In the genomic region with DNA sequence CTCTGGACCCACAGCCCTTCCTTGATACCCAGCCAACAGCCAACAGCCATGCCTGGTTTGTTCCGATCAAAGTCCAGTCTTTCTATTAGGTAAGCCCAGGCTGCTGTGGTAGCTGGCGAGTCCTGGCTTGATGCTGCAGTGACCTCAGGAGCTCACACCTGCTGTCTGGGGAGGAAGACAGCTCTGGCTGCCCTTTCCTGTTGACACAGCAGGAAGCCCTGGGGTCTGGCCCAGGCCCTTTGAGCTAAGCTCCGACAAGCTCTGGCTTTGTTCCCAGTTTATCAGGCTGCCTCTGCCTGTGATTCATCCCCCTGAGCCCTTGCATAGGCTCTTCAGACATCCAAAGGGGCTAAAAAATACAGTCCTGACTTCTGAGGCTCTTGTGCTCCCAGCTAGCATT, we compare ENCODE assay signal across 9 mouse cellular contexts. TPM values are rescaled to one million over a fixed set of nuclear protein-coding genes. Genes with fewer than 3 reads are reported as not detected.
DNase-seq lines count a peak whose midpoint lies in the region; ATAC-seq and TF ChIP-seq lines count a peak whose summit lies in the region.
"Had no signal": no experiment of that assay in that cellular context is flagged by ENCODE, and none has a peak within 500 bp of the region (broad histone marks: within the 10 kb centered on the region; RNA-seq: fewer than 3 reads in every experiment).

No protein-coding gene starts in this region.

- 0 out of 2 replicates have a peak overlapping the region, but pooled peaks have one; percentile 24 for H3K9ac ChIP-seq in intestine, embryonic 16.5 days (ENCODE audit: low read depth, low read length)
- H3K9ac ChIP-seq in liver, embryonic 16.5 days (ENCODE audit: low read depth, low read length), result no peak overlapping the region
- H3K9ac ChIP-seq: limb, embryonic 12.5 days had no signal

- H3K27ac ChIP-seq in intestine, embryonic 16.5 days (ENCODE audit: low read length), result peak overlapping the region; percentile 27
- H3K27ac ChIP-seq in liver, embryonic 16.5 days (ENCODE audit: low read length), result peak overlapping the region; percentile 52
- H3K27ac ChIP-seq: limb, embryonic 12.5 days had no signal

- H3K9me3 ChIP-seq in intestine, embryonic 16.5 days (ENCODE audit: control insufficient read depth, low read length), result no peaks in the 10 kb centered on the region
- no peaks in the 10 kb centered on the region for H3K9me3 ChIP-seq in liver, embryonic 16.5 days (replicated peaks; ENCODE audit: control insufficient read depth, low read length)
- H3K9me3 ChIP-seq: limb, embryonic 12.5 days had no signal

- 28% methylated on average over 3 of the region's 3 CpGs for WGBS in intestine, embryonic 16.5 days
- WGBS in liver, embryonic 16.5 days (ENCODE audit: insufficient replicate concordance), result 35% methylated on average over 3 of the region's 3 CpGs

- no peaks in the 10 kb centered on the region for H3K36me3 ChIP-seq in C2C12 (ENCODE audit: control insufficient read depth, insufficient read depth)
- no peaks in the 10 kb centered on the region for H3K36me3 ChIP-seq in intestine, embryonic 16.5 days (ENCODE audit: control insufficient read depth, insufficient read depth, low read length)
- no peaks in the 10 kb centered on the region for H3K36me3 ChIP-seq in liver, embryonic 16.5 days (ENCODE audit: control insufficient read depth, insufficient read depth)
- H3K36me3 ChIP-seq: limb, embryonic 12.5 days had no signal

- H3K4me1 ChIP-seq in intestine, embryonic 16.5 days (ENCODE audit: control insufficient read depth, insufficient read depth, low read length), result peaks cover 13% of the 10 kb centered on the region
- H3K4me1 ChIP-seq in liver, embryonic 16.5 days (ENCODE audit: control insufficient read depth, low read depth, low read length), result no peaks in the 10 kb centered on the region; the same call in 1 of the 2 replicates

- peak; percentile 81 to 89 for DNase-seq in adrenal gland, adult (ENCODE audit: inconsistent age in 2 of 2, low spot score in 1 of 2)
- DNase-seq in gastrocnemius, adult 18-20 months (ENCODE audit: low spot score), result peak; percentile 32
- peak; percentile 82 for DNase-seq in yolk sac, embryonic 10.5 days (ENCODE audit: low spot score)
- no peak for DNase-seq in spleen, postnatal 10 days (ENCODE audit: low spot score in 2 of 2)
- no peak for DNase-seq in thymus, postnatal 10 days (ENCODE audit: low spot score in 2 of 2)

- H3K27me3 ChIP-seq in C2C12 (ENCODE audit: control insufficient read depth, insufficient read depth, insufficient read length), result peaks cover 3% of the 10 kb centered on the region
- no peaks in the 10 kb centered on the region for H3K27me3 ChIP-seq in intestine, embryonic 16.5 days (replicated peaks; ENCODE audit: control insufficient read depth, insufficient read depth, low read length)
- no peaks in the 10 kb centered on the region for H3K27me3 ChIP-seq in liver, embryonic 16.5 days (ENCODE audit: control insufficient read depth, insufficient read depth, low read depth, low read length)

- ATAC-seq in intestine, embryonic 16.5 days, result peak; percentile 89
- peak; percentile 87 for ATAC-seq in liver, embryonic 16.5 days (ENCODE audit: low read depth)

- no peak for TF ChIP-seq CTCF in C2C12 (IDR thresholded peaks at IDR 0.05; ENCODE audit: control insufficient read depth, insufficient read depth, insufficient read length)

- H3K4me2 ChIP-seq in intestine, embryonic 16.5 days (ENCODE audit: low read depth, low read length), result no peak overlapping the region
- no peak overlapping the region for H3K4me2 ChIP-seq in liver, embryonic 16.5 days (ENCODE audit: low read depth, low read length)
- H3K4me2 ChIP-seq: limb, embryonic 12.5 days had no signal

- H3K79me2 ChIP-seq in C2C12 (ENCODE audit: control insufficient read depth, insufficient read depth), result no peaks in the 10 kb centered on the region

- H3K4me3 ChIP-seq in C2C12 (ENCODE audit: insufficient read depth, poor library complexity, severe bottlenecking), result no peak overlapping the region
- no peak overlapping the region for H3K4me3 ChIP-seq in intestine, embryonic 16.5 days (ENCODE audit: low read length)
- no peak overlapping the region for H3K4me3 ChIP-seq in liver, embryonic 16.5 days (ENCODE audit: low read depth, low read length)
- H3K4me3 ChIP-seq: limb, embryonic 12.5 days had no signal

- no peaks in the 10 kb centered on the region for H3K79me3 ChIP-seq in C2C12 (ENCODE audit: low read depth)

- H3ac ChIP-seq in C2C12 (ENCODE audit: control insufficient read depth, insufficient read length, low read depth), result no peak overlapping the region

TF ChIP-seq in C2C12, 6 proteins besides CTCF, POLR2A, EP300 and RAD21:
- TF ChIP-seq MYOD1 (IDR thresholded peaks at IDR 0.05; ENCODE audit: control insufficient read depth, insufficient read length, low read depth) (peak; percentile 78), FOSL1 (IDR thresholded peaks at IDR 0.05; ENCODE audit: insufficient read depth, low read length, poor library complexity, severe bottlenecking) (no peak), USF1 (IDR thresholded peaks at IDR 0.05; ENCODE audit: low read depth) (no peak), CEBPB (IDR thresholded peaks at IDR 0.05; ENCODE audit: low read depth) (no peak), MYOG (IDR thresholded peaks at IDR 0.05; ENCODE audit: control insufficient read depth, extremely low read depth, insufficient read length) (no peak)
TF ChIP-seq in C2C12: peak in this region for 1.

RNA-seq across cellular contexts. Expression of a gene that starts 23.5 kb away (rescaled TPM):
- polyA plus RNA-seq in C2C12 (2012; fragmentation: generic; extraction: Trizol), result 2.7 TPM
- 1 to 10 TPM; 1.2 to 1.3 TPM for total RNA-seq in gastrocnemius, adult 18-20 months (2021)
- 11.5 and 12.2 TPM in 2 replicates for polyA plus RNA-seq in intestine, embryonic 16.5 days (2015; fragmentation: Nextera tagmentation; extraction: Ambion mirVana)
- 4.3 and 4.4 TPM in 2 replicates for polyA plus RNA-seq in liver, embryonic 16.5 days (2015; fragmentation: Nextera tagmentation; extraction: Ambion mirVana)

RNA-seq across cellular contexts. Expression of a gene that starts 24.5 kb away (rescaled TPM):
- polyA plus RNA-seq in C2C12 (2012; fragmentation: generic; extraction: Trizol), result 101 TPM
- 10 to 100 TPM; 62.1 to 62.7 TPM for total RNA-seq in gastrocnemius, adult 18-20 months (2021)
- 124 and 125 TPM in 2 replicates for polyA plus RNA-seq in intestine, embryonic 16.5 days (2015; fragmentation: Nextera tagmentation; extraction: Ambion mirVana)
- polyA plus RNA-seq in liver, embryonic 16.5 days (2015; fragmentation: Nextera tagmentation; extraction: Ambion mirVana), result 66.7 and 75.7 TPM in 2 replicates

RNA-seq across cellular contexts. Expression of a gene that starts 25.0 kb away (rescaled TPM):
- polyA plus RNA-seq in C2C12 (2012; fragmentation: generic; extraction: Trizol), result 15.0 TPM
- 10 to 100 TPM; 10.5 to 12.3 TPM for total RNA-seq in gastrocnemius, adult 18-20 months (2021)
- 5.8 and 7.1 TPM in 2 replicates for polyA plus RNA-seq in intestine, embryonic 16.5 days (2015; fragmentation: Nextera tagmentation; extraction: Ambion mirVana)
- 1.4 and 2.0 TPM in 2 replicates for polyA plus RNA-seq in liver, embryonic 16.5 days (2015; fragmentation: Nextera tagmentation; extraction: Ambion mirVana)
- polyA plus RNA-seq: limb, embryonic 12.5 days had no signal

RNA-seq across cellular contexts. Expression of a gene that starts 45.3 kb away (rescaled TPM):
- 453 TPM for polyA plus RNA-seq in C2C12 (2012; fragmentation: generic; extraction: Trizol)
- 1 to 10 TPM; 4.7 to 6.0 TPM for total RNA-seq in gastrocnemius, adult 18-20 months (2021)
- polyA plus RNA-seq in intestine, embryonic 16.5 days (2015; fragmentation: Nextera tagmentation; extraction: Ambion mirVana), result 248 and 262 TPM in 2 replicates
- 29.9 and 38.1 TPM in 2 replicates for polyA plus RNA-seq in liver, embryonic 16.5 days (2015; fragmentation: Nextera tagmentation; extraction: Ambion mirVana)

Comparison
In these comparisons a context has a peak if more than half of its experiments do, and no peak if none do; other contexts are left out.
1. DNase-seq: peak in adrenal gland, adult (2 of 2), gastrocnemius, adult 18-20 months (single experiment) and yolk sac, embryonic 10.5 days (single experiment); none in spleen, postnatal 10 days (0 of 2) and thymus, postnatal 10 days (0 of 2).